Mouse (Mus musculus) midbrain, embryonic 13.5 days (tissue): Measurements from ENCODE around the gene Crp. TPM values are rescaled to one million over a fixed set of nuclear protein-coding genes. Genes with fewer than 3 reads are reported as not detected.

Experiments
- ATAC-seq: fragments of 200-750 bp; cut with Nextera tagmentation; 2 replicates; pipeline ENCODE4 v1.8.0; 2017; ENCODE audit warnings: mild to moderate bottlenecking, moderate TSS enrichment, moderate library complexity
- H3K27ac ChIP-seq: fragments of 300-500 bp; sonication (generic); 2 replicates; pipeline ENCODE4 v1.5.1; 2015; ENCODE audit warnings: inconsistent platforms, mild to moderate bottlenecking, moderate library complexity
- H3K27me3 ChIP-seq: fragments of 300-500 bp; sonication (generic); 2 replicates; pipeline ENCODE4 v1.6.1; 2015; ENCODE audit warnings: mild to moderate bottlenecking, inconsistent platforms
- H3K36me3 ChIP-seq: fragments of 300-500 bp; sonication (generic); 2 replicates; pipeline ENCODE4 v1.6.1; 2015; ENCODE audit warnings: mild to moderate bottlenecking, inconsistent platforms
- H3K4me1 ChIP-seq: fragments of 300-500 bp; sonication (generic); replicated peaks from 2 replicates; pipeline ENCODE4 v1.6.1; 2015; ENCODE audit warnings: inconsistent platforms
- H3K4me2 ChIP-seq: fragments of 300-500 bp; sonication (generic); replicated peaks from 2 replicates; pipeline ENCODE4 v1.6.1; 2015; ENCODE audit warnings: moderate library complexity, mild to moderate bottlenecking, inconsistent platforms
- H3K4me3 ChIP-seq: fragments of 300-500 bp; sonication (generic); replicated peaks from 2 replicates; pipeline ENCODE4 v1.5.1; 2015; ENCODE audit warnings: mild to moderate bottlenecking, inconsistent platforms
- H3K9ac ChIP-seq: fragments of 300-500 bp; sonication (generic); replicated peaks from 2 replicates; pipeline ENCODE4 v1.6.1; 2015; ENCODE audit warnings: mild to moderate bottlenecking, inconsistent platforms
- H3K9me3 ChIP-seq: fragments of 300-500 bp; sonication (generic); 2 replicates; pipeline ENCODE4 v1.6.1; 2016; ENCODE audit warnings: mild to moderate bottlenecking, inconsistent platforms
- WGBS: fragments of 180-500 bp; shearing (Covaris S2); methylation state at CpG from one replicate; pipeline ENCODE4 v1.1.7; 2015; 5-methylcytosine and 5-hydroxymethylcytosine counted together
- polyA plus RNA-seq: library from polyadenylated mRNA; unstranded; fragments of >200 nt; fragmentation: Nextera tagmentation; extraction: Ambion mirVana; gene quantifications from 2 replicates; pipeline ENCODE4 v1.2.1, GENCODE M21; 2015

Crp gene
- polyA plus RNA-seq = not detected in 2 replicates

GRCm38 (mm10) chr1:172697844-172698243, at the start of gene Crp:
Crp (plus strand) TSS chr1:172698055.
- no peaks in the 10 kb centered on the region for H3K36me3 ChIP-seq
- H3K9ac ChIP-seq = no peak within 1 kb of the TSS
- no peak within 1 kb of the TSS for H3K4me3 ChIP-seq
- no peak within 1 kb of the TSS for H3K4me2 ChIP-seq
- H3K27me3 ChIP-seq = no peaks in the 10 kb centered on the region
- H3K4me1 ChIP-seq = no peaks in the 10 kb centered on the region
- ATAC-seq = no peak
- 92% methylated on average over 4 of the region's 4 CpGs for WGBS
- peaks cover 2% of the 10 kb centered on the region; the same call in 1 of the 2 replicates for H3K9me3 ChIP-seq
- H3K27ac ChIP-seq = no peak within 1 kb of the TSS

DNA sequence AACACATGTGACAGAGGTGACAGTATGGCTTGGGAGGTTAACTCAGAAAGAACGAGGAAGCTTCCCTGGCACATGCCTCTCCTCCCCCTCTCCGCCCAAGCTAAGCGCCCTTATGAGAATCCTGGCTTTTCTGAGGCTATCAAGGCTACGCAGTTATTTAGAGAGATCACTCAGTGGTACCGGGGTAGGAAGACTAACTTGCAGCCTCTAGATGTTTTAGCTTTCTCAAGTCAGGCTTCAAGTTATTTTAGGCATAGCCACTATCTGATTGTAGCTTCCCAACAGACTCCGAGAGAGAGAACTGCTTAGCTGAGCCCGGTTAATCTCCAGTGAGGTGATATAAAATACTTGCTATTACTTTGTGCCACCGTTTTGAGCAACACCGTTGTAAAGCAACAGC, 48.5 kb upstream of the Crp start:
- WGBS = 86% methylated on average over 9 of the region's 9 CpGs
- H3K4me1 ChIP-seq = peaks cover 6% of the 10 kb centered on the region
- no peak overlapping the region for H3K27ac ChIP-seq
- no peak overlapping the region for H3K9ac ChIP-seq
- ATAC-seq = no peak
- H3K4me3 ChIP-seq = no peak overlapping the region
- no peak overlapping the region for H3K4me2 ChIP-seq
- H3K9me3 ChIP-seq = no peaks in the 10 kb centered on the region
- no peaks in the 10 kb centered on the region for H3K36me3 ChIP-seq
- no peaks in the 10 kb centered on the region for H3K27me3 ChIP-seq

DNA sequence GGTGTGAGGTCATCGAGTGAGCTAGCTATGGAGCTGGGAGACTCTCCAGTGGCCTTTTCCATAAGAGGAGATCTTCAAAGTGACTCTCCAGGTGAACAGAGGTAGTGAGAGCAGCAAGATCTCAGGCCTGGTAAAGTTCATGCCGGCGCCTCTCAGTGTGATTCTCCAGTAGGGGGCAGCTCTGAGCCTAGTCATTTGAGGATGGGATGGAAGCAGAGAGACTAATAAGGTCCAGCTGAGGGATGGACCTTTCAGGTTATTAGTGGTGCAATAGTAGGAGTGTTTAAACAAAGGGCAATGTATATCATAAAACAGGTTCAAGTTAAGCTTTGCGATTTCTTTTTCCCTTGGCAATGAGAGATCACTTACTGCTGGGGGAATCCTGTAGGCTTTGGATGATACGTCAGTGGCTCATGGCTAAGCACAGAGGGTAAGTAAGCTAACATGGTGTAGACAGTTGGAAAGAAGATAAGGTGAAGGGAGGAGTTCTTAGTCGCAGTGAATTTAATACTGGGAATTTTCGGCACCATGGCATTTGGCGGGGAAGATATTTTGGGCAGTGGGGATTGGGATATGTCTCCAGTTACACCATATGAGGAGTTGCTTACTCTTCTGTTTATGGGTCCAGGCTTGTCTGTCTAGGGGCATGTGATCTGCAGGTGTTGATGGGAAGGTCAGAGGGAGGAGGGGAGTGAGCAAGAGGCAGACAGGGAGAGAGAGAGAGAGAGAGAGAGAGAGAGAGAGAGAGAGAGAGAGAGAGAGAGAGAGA, 47.2 kb upstream of the Crp start:
- Histone ChIP-seq H3K36me3 (no peaks in the 10 kb centered on the region), H3K27me3 (no peaks in the 10 kb centered on the region), H3K27ac (no peak overlapping the region), H3K9me3 (no peaks in the 10 kb centered on the region), H3K9ac (no peak overlapping the region), H3K4me1 (peaks cover 6% of the 10 kb centered on the region), H3K4me3 (no peak overlapping the region), H3K4me2 (no peak overlapping the region)
- 66% methylated on average over 8 of the region's 8 CpGs for WGBS
- ATAC-seq = no peak

GRCm38 (mm10) chr1:172651288-172651987, 46.4 kb upstream of the Crp start:
- 90% methylated on average over 10 of the region's 10 CpGs for WGBS
- Histone ChIP-seq H3K36me3 (no peaks in the 10 kb centered on the region), H3K9me3 (no peaks in the 10 kb centered on the region), H3K4me2 (no peak overlapping the region), H3K27me3 (no peaks in the 10 kb centered on the region), H3K27ac (no peak overlapping the region), H3K4me3 (no peak overlapping the region), H3K9ac (no peak overlapping the region), H3K4me1 (peaks cover 6% of the 10 kb centered on the region)
- no peak for ATAC-seq

DNA sequence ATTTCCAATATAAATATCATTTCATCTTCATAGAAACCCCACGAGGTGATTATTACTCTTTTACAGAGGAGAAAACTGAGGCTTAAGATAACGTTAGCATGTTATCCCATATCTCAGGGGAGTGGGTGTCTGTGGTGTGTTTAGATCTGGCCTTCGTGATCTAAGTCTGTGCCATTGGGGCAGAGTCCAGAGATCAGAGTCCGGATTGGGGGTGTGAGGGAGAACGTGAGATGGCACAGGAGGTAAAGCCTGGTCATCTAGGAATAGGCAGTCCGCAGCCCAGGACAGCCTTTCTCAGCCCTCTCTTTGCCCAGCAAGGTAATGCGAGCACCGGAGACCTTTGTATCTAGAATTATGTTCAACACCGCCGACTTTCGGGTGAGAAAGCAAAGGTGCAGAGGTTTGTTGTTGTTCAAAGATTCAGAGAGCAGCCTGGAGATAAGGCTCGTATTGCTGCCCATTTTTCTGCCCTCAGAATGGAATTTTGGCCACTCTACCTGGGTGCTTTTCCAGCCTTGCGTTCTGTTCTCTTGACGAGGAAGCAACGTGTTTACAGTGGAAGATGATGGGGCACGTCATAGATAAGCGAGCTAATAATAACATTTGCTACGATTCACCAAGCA, 45.7 kb upstream of the Crp start:
- Histone ChIP-seq H3K27me3 (no peaks in the 10 kb centered on the region), H3K9ac (no peak overlapping the region), H3K36me3 (no peaks in the 10 kb centered on the region), H3K27ac (no peak overlapping the region), H3K4me3 (no peak overlapping the region), H3K4me2 (no peak overlapping the region), H3K9me3 (no peaks in the 10 kb centered on the region), H3K4me1 (peaks cover 4% of the 10 kb centered on the region)
- ATAC-seq = no peak
- 89% methylated on average over 18 of the region's 18 CpGs for WGBS

GRCm38 (mm10) chr1:172653900-172654299, 44.0 kb upstream of the Crp start:
- H3K27me3 ChIP-seq = no peaks in the 10 kb centered on the region
- H3K9ac ChIP-seq = no peak overlapping the region
- no peaks in the 10 kb centered on the region for H3K4me1 ChIP-seq
- H3K27ac ChIP-seq = no peak overlapping the region
- no peaks in the 10 kb centered on the region for H3K36me3 ChIP-seq
- WGBS = 84% methylated on average over 6 of the region's 6 CpGs
- H3K4me3 ChIP-seq = no peak overlapping the region
- no peaks in the 10 kb centered on the region for H3K9me3 ChIP-seq
- no peak overlapping the region for H3K4me2 ChIP-seq
- ATAC-seq = no peak

- H3K9ac ChIP-seq = no peak overlapping the region
- WGBS = 63% methylated on average over 3 of the region's 3 CpGs
- ATAC-seq = no peak
These were observed 40.6 kb upstream of the Crp start for GRCm38 (mm10) chr1:172657266-172657665.

DNA sequence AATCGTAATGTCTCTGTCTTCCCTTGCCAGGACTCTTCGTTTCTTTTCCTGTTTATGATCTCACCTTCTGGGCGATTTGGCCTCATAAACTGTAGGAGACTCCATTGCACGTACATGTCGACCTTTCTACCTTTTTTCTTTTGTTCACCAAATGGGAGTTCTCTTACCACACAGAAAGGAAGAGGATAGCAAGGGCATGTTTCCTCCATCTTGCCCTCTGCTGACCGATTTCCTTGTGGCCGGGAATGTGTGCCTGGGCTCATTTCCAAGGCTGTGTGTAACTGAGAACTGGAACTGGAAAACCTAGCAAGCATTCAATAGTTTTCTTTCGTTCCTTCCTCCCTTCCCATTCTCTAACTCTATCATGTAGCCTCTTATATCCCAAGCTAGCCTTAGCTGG, 38.2 kb upstream of the Crp start:
- H3K9me3 ChIP-seq = no peaks in the 10 kb centered on the region
- no peak for ATAC-seq
- 87% methylated on average over 8 of the region's 8 CpGs for WGBS
- H3K4me3 ChIP-seq = no peak overlapping the region
- no peaks in the 10 kb centered on the region for H3K36me3 ChIP-seq
- no peak overlapping the region for H3K27ac ChIP-seq
- no peak overlapping the region for H3K4me2 ChIP-seq
- H3K9ac ChIP-seq = no peak overlapping the region
- no peaks in the 10 kb centered on the region for H3K4me1 ChIP-seq
- H3K27me3 ChIP-seq = no peaks in the 10 kb centered on the region

More at GRCm38 (mm10) chr1:172657266-172657665, 40.6 kb upstream of the Crp start:
- H3K27me3 ChIP-seq = no peaks in the 10 kb centered on the region
- H3K4me1 ChIP-seq = no peaks in the 10 kb centered on the region
- no peaks in the 10 kb centered on the region for H3K36me3 ChIP-seq
- no peak overlapping the region for H3K4me3 ChIP-seq
- H3K4me2 ChIP-seq = no peak overlapping the region
- H3K9me3 ChIP-seq = no peaks in the 10 kb centered on the region
- H3K27ac ChIP-seq = no peak overlapping the region

GRCm38 (mm10) chr1:172665457-172665856, 32.4 kb upstream of the Crp start:
- H3K4me3 ChIP-seq = no peak overlapping the region
- H3K9ac ChIP-seq = no peak overlapping the region
- H3K27me3 ChIP-seq = no peaks in the 10 kb centered on the region
- 60% methylated on average over 2 of the region's 2 CpGs for WGBS
- H3K9me3 ChIP-seq = no peaks in the 10 kb centered on the region
- peaks cover 5% of the 10 kb centered on the region for H3K4me1 ChIP-seq
- H3K4me2 ChIP-seq = no peak overlapping the region
- ATAC-seq = no peak
- H3K36me3 ChIP-seq = no peaks in the 10 kb centered on the region
- H3K27ac ChIP-seq = no peak overlapping the region

GRCm38 (mm10) chr1:172667597-172667996, 30.3 kb upstream of the Crp start:
- peak; percentile 80 for ATAC-seq
- H3K9ac ChIP-seq = no peak overlapping the region
- H3K27me3 ChIP-seq = no peaks in the 10 kb centered on the region
- H3K9me3 ChIP-seq = no peaks in the 10 kb centered on the region
- no peak overlapping the region for H3K4me3 ChIP-seq
- 13% methylated on average over 6 of the region's 6 CpGs for WGBS
- H3K27ac ChIP-seq = no peak overlapping the region
- H3K4me2 ChIP-seq = 0 out of 2 replicates have a peak overlapping the region, but pooled peaks have one; percentile 0
- H3K36me3 ChIP-seq = no peaks in the 10 kb centered on the region
- peaks cover 5% of the 10 kb centered on the region for H3K4me1 ChIP-seq

GRCm38 (mm10) chr1:172670716-172671115, 27.1 kb upstream of the Crp start:
- Histone ChIP-seq H3K27ac (no peak overlapping the region), H3K9ac (no peak overlapping the region), H3K4me2 (no peak overlapping the region), H3K27me3 (no peaks in the 10 kb centered on the region), H3K36me3 (no peaks in the 10 kb centered on the region), H3K4me3 (no peak overlapping the region), H3K9me3 (no peaks in the 10 kb centered on the region), H3K4me1 (peaks cover 5% of the 10 kb centered on the region)
- no peak for ATAC-seq
- 94% methylated on average over 1 of the region's 1 CpGs for WGBS

DNA sequence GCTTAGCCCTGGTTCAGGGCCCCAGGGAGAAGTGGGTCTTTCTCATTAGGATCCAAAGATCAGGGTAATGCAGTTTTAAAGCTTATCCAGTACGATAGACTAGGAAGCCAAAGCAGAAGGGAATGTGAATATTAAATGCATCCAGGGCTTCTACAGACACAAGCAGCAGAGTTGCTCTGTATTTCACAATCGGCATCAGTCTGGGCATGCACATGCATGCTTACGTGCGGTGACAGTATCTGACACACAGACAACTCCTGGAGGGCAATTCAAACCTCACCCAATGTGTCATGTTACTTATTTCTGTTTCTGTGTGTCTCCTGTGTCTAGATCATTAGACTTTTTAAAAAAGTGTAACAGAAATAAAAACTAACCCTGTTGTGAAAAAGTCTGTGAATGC, 17.1 kb upstream of the Crp start:
- H3K4me1 ChIP-seq = no peaks in the 10 kb centered on the region
- no peaks in the 10 kb centered on the region for H3K9me3 ChIP-seq
- H3K27ac ChIP-seq = no peak overlapping the region
- ATAC-seq = no peak
- H3K9ac ChIP-seq = no peak overlapping the region
- H3K4me2 ChIP-seq = no peak overlapping the region
- H3K36me3 ChIP-seq = no peaks in the 10 kb centered on the region
- WGBS = 86% methylated on average over 4 of the region's 4 CpGs
- H3K4me3 ChIP-seq = no peak overlapping the region
- no peaks in the 10 kb centered on the region for H3K27me3 ChIP-seq
